Mouse (Mus musculus) forebrain, embryonic 10.5 days (tissue): ENCODE results near the gene 1810046K07Rik. TPM values are rescaled to one million over a fixed set of nuclear protein-coding genes. Genes with fewer than 3 reads are reported as not detected.

Experiments
- DNase-seq: peaks from one replicate; pipeline ENCODE4 v3.0.0-alpha.2; 2017; ENCODE audit warnings: low spot score; ENCODE audit errors: extremely low spot score
- H3K27ac ChIP-seq: fragments of 300-500 bp; sonication (generic); 2 replicates; pipeline ENCODE4 v1.5.1; 2016; ENCODE audit warnings: mild to moderate bottlenecking
- H3K27me3 ChIP-seq: fragments of 300-500 bp; sonication (generic); 2 replicates; pipeline ENCODE4 v1.6.1; 2016; ENCODE audit warnings: mild to moderate bottlenecking; ENCODE audit not compliant: poor library complexity, severe bottlenecking
- H3K36me3 ChIP-seq: fragments of 300-500 bp; sonication (generic); replicated peaks from 2 replicates; pipeline ENCODE4 v1.6.1; 2016; ENCODE audit warnings: mild to moderate bottlenecking, moderate library complexity
- H3K4me1 ChIP-seq: fragments of 300-500 bp; sonication (generic); 2 replicates; pipeline ENCODE4 v1.6.1; 2016
- H3K4me3 ChIP-seq: fragments of 300-500 bp; sonication (generic); 2 replicates; pipeline ENCODE4 v1.5.1; 2016; ENCODE audit warnings: mild to moderate bottlenecking, moderate library complexity
- H3K9me3 ChIP-seq: fragments of 300-500 bp; sonication (generic); 2 replicates; pipeline ENCODE4 v1.6.1; 2016; ENCODE audit warnings: mild to moderate bottlenecking, moderate library complexity
- WGBS: fragments of 180-500 bp; shearing (Covaris S2); methylation state at CpG from one replicate; pipeline ENCODE4 v1.1.7; 2016; 5-methylcytosine and 5-hydroxymethylcytosine counted together
- polyA plus RNA-seq: library from polyadenylated mRNA; unstranded; fragments of >200 nt; fragmentation: Nextera tagmentation; extraction: Ambion mirVana; gene quantifications from 2 replicates; pipeline ENCODE4 v1.2.1, GENCODE M21; 2016

The 1810046K07Rik gene
- polyA plus RNA-seq, 1 experiment from 2014 or later: not detected

DNA sequence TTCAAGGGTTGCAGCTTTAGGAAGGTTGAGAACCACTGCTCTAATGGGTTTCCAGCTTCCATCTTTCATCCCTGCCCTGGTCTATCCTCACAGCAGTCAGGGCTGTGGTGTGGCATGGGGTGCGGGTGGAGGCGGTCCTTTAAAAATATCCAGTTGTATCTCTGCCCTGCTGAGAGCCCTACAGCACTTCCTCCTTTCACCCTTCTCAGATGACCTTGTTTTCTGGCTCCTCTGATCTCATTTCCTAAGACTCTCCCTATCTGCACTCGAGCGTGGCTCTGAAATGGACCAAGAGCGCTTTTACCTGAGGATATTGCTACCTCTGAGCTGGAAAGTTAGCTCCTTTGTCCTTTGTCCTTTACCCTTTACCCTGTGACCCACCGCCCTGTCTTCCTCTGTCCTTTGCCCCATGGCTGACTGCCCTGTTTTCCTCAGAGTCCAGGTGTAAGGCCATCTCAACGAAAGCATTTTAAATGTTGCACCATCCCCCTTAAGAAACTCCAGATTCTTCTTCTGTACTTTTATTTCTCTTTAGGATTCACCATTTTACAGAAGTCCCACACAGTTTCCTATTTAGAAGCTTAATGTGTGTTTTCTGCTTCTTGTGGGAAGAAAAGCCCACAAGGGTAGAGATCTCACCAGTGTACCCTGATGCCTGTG, 4.2 kb downstream of the 1810046K07Rik start:
- Histone ChIP-seq H3K9me3 (no peaks in the 10 kb centered on the region), H3K36me3 (no peaks in the 10 kb centered on the region), H3K4me1 (no peaks in the 10 kb centered on the region), H3K4me3 (no peak overlapping the region), H3K27ac (no peak overlapping the region), H3K27me3 (no peaks in the 10 kb centered on the region)
- 86% methylated on average over 7 of the region's 7 CpGs for WGBS
- no peak for DNase-seq

GRCm38 (mm10) chr9:51320096-51320495, 8.6 kb downstream of the 1810046K07Rik start:
- Histone ChIP-seq H3K9me3 (no peaks in the 10 kb centered on the region), H3K4me3 (no peak overlapping the region), H3K27ac (no peak overlapping the region), H3K4me1 (no peaks in the 10 kb centered on the region), H3K36me3 (no peaks in the 10 kb centered on the region), H3K27me3 (no peaks in the 10 kb centered on the region)
- DNase-seq: no peak
- 87% methylated on average over 1 of the region's 1 CpGs for WGBS

- Histone ChIP-seq H3K27ac (no peak overlapping the region), H3K4me1 (no peaks in the 10 kb centered on the region)
- WGBS: 90% methylated on average over 4 of the region's 4 CpGs
These were observed 10.5 kb downstream of the 1810046K07Rik start for GRCm38 (mm10) chr9:51318246-51318645.

GRCm38 (mm10) chr9:51317322-51317721, 11.4 kb downstream of the 1810046K07Rik start:
- Histone ChIP-seq H3K4me3 (no peak overlapping the region), H3K36me3 (no peaks in the 10 kb centered on the region), H3K27ac (no peak overlapping the region), H3K9me3 (no peaks in the 10 kb centered on the region), H3K27me3 (no peaks in the 10 kb centered on the region), H3K4me1 (no peaks in the 10 kb centered on the region)
- 92% methylated on average over 4 of the region's 4 CpGs for WGBS
- DNase-seq: no peak

More at GRCm38 (mm10) chr9:51318246-51318645, 10.5 kb downstream of the 1810046K07Rik start:
- H3K36me3 ChIP-seq: no peaks in the 10 kb centered on the region
- no peak overlapping the region for H3K4me3 ChIP-seq
- DNase-seq: no peak
- no peaks in the 10 kb centered on the region for H3K27me3 ChIP-seq
- no peaks in the 10 kb centered on the region for H3K9me3 ChIP-seq

- no peak overlapping the region for H3K4me3 ChIP-seq
- H3K27ac ChIP-seq: no peak overlapping the region
- no peaks in the 10 kb centered on the region for H3K27me3 ChIP-seq
- H3K36me3 ChIP-seq: no peaks in the 10 kb centered on the region
- H3K9me3 ChIP-seq: no peaks in the 10 kb centered on the region
- H3K4me1 ChIP-seq: no peaks in the 10 kb centered on the region
- 82% methylated on average over 6 of the region's 6 CpGs for WGBS
- no peak for DNase-seq
These were observed 13.2 kb downstream of the 1810046K07Rik start for GRCm38 (mm10) chr9:51315402-51316063.

GRCm38 (mm10) chr9:51312554-51313317, 16.0 kb downstream of the 1810046K07Rik start:
- H3K9me3 ChIP-seq: no peaks in the 10 kb centered on the region
- H3K36me3 ChIP-seq: no peaks in the 10 kb centered on the region
- H3K27ac ChIP-seq: no peak overlapping the region
- no peak overlapping the region for H3K4me3 ChIP-seq
- no peaks in the 10 kb centered on the region for H3K27me3 ChIP-seq
- no peak for DNase-seq
- WGBS: 82% methylated on average over 18 of the region's 18 CpGs
- no peaks in the 10 kb centered on the region for H3K4me1 ChIP-seq

- 0 out of 2 replicates have a peak, but pooled peaks cover under 1% of the 10 kb centered on the region for H3K4me1 ChIP-seq
- H3K36me3 ChIP-seq: no peaks in the 10 kb centered on the region
- no peak overlapping the region for H3K27ac ChIP-seq
- no peak for DNase-seq
- no peaks in the 10 kb centered on the region for H3K9me3 ChIP-seq
- 91% methylated on average over 7 of the region's 7 CpGs for WGBS
- no peak overlapping the region for H3K4me3 ChIP-seq
- no peaks in the 10 kb centered on the region for H3K27me3 ChIP-seq
These were observed 18.2 kb downstream of the 1810046K07Rik start for GRCm38 (mm10) chr9:51310515-51310914.

GRCm38 (mm10) chr9:51306351-51306750, 22.4 kb downstream of the 1810046K07Rik start:
- no peak overlapping the region for H3K4me3 ChIP-seq
- no peaks in the 10 kb centered on the region for H3K27me3 ChIP-seq
- 0 out of 2 replicates have a peak, but pooled peaks cover 4% of the 10 kb centered on the region for H3K4me1 ChIP-seq
- WGBS: 93% methylated on average over 3 of the region's 3 CpGs
- H3K9me3 ChIP-seq: no peaks in the 10 kb centered on the region
- no peaks in the 10 kb centered on the region for H3K36me3 ChIP-seq
- no peak overlapping the region for H3K27ac ChIP-seq
- no peak for DNase-seq

- H3K4me3 ChIP-seq: no peak overlapping the region
- H3K27ac ChIP-seq: no peak overlapping the region
- WGBS: 82% methylated on average over 3 of the region's 3 CpGs
- H3K36me3 ChIP-seq: no peaks in the 10 kb centered on the region
- no peaks in the 10 kb centered on the region for H3K27me3 ChIP-seq
- no peak for DNase-seq
- H3K4me1 ChIP-seq: 0 out of 2 replicates have a peak, but pooled peaks cover 4% of the 10 kb centered on the region
- no peaks in the 10 kb centered on the region for H3K9me3 ChIP-seq
These were observed 23.6 kb downstream of the 1810046K07Rik start for GRCm38 (mm10) chr9:51305146-51305545.

- Histone ChIP-seq H3K4me1 (0 out of 2 replicates have a peak, but pooled peaks cover 4% of the 10 kb centered on the region), H3K4me3 (no peak overlapping the region), H3K27me3 (no peaks in the 10 kb centered on the region), H3K9me3 (no peaks in the 10 kb centered on the region), H3K27ac (no peak overlapping the region), H3K36me3 (no peaks in the 10 kb centered on the region)
- DNase-seq: no peak
- WGBS: 80% methylated on average over 5 of the region's 5 CpGs
These were observed 24.7 kb downstream of the 1810046K07Rik start for GRCm38 (mm10) chr9:51303980-51304379.

DNA sequence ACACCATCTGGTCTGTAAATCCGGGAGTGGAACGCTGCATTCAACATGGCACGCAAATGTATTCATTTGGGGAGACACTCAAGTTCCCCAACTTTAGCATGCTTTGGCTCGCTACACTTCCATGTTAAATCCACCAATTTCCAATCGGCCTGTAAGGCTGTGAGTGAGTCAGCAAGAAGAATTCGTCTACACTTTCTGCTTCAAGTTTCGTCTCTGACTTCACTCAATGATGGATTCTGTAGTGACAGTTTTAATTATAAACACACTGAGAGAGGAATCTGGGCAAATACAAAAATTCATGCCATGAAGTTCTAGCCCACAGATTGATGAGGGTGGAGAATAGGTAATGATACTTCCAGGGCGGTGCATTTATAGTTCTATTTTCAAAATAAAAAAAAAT, 35.2 kb downstream of the 1810046K07Rik start:
- no peak overlapping the region for H3K27ac ChIP-seq
- H3K4me3 ChIP-seq: no peak overlapping the region
- no peaks in the 10 kb centered on the region for H3K4me1 ChIP-seq
- H3K36me3 ChIP-seq: no peaks in the 10 kb centered on the region
- H3K9me3 ChIP-seq: no peaks in the 10 kb centered on the region
- H3K27me3 ChIP-seq: no peaks in the 10 kb centered on the region
- WGBS: 81% methylated on average over 8 of the region's 8 CpGs
- no peak for DNase-seq

GRCm38 (mm10) chr9:51292674-51293073, 36.0 kb downstream of the 1810046K07Rik start:
- no peaks in the 10 kb centered on the region for H3K9me3 ChIP-seq
- H3K4me3 ChIP-seq: no peak overlapping the region
- no peaks in the 10 kb centered on the region for H3K4me1 ChIP-seq
- no peaks in the 10 kb centered on the region for H3K27me3 ChIP-seq
- DNase-seq: peak; percentile 75
- 39% methylated on average over 4 of the region's 4 CpGs for WGBS
- H3K27ac ChIP-seq: no peak overlapping the region
- H3K36me3 ChIP-seq: no peaks in the 10 kb centered on the region

DNA sequence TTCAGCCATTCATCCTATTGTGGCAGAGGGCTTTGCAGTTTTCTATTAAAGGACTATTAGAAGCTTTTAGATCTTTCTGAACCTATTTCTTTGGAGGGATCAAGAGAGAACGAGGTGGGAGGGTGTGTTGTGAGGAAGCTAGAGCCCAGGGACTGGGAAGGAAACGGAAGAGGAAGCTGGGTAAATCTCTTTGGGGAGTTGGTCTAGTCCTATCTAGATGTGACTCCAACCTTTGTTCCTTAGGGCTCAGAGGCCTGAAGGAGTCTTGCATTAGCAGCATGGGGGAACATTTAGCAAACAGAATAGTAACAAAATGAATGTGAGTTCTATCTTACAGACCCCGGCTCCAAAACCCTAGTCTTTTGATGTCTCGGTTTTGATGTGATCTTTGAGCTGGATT, 37.7 kb downstream of the 1810046K07Rik start:
- Histone ChIP-seq H3K4me3 (no peak overlapping the region), H3K9me3 (no peaks in the 10 kb centered on the region), H3K4me1 (no peaks in the 10 kb centered on the region), H3K27me3 (no peaks in the 10 kb centered on the region), H3K27ac (no peak overlapping the region), H3K36me3 (no peaks in the 10 kb centered on the region)
- 70% methylated on average over 4 of the region's 4 CpGs for WGBS
- no peak for DNase-seq
